34 mouse cellular contexts compared by ENCODE assay signal in the genomic region with DNA sequence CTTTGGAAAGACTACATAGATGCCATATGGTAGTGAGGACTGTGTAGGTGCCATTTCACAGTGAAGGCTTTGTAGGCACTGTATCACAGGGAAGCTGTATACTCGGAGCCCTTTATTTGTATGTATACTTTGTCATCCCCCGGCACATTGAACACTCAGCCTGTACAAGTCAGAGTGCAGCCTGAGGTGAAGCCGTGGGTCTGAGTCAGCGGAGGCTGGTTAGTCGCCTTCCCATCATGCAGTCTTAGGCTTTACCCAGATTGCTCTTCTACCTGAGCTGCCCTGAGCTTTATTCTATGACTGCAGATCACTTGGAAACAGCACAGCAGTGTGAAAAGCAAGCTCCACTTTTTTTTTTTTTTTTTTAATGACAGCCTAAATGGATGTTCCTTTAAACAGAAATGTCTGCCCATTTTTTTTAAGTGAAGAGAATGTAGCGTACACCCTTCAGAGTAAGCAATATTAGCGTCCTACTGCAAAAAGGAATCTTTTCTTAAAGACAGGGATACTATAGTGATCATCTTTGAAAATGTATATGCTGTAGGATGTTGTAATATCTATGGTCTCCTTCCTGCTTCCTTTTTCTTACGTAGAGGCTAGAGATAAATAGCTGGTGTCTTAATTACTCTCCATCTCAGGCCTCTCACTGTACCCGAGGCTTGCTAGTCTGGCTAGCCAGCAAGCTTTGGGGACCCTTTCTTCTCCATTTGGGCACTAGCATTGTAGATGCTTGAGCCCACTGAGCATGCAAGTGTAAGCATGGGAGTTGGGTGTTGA.
A peak's percentile ranks its signal among the peaks of the same experiment; 100 is the strongest.
DNase-seq lines count a peak whose midpoint lies in the region; ATAC-seq and TF ChIP-seq lines count a peak whose summit lies in the region.
"Had no signal": no experiment of that assay in that cellular context is flagged by ENCODE, and none has a peak within 500 bp of the region (broad histone marks: within the 10 kb centered on the region; RNA-seq: fewer than 3 reads in every experiment).

No protein-coding gene starts in this region.

- ATAC-seq in forebrain, embryonic 14.5 days, result no peak
- ATAC-seq in forebrain, embryonic 13.5 days, result no peak
- no peak; the same call in 1 of the 2 replicates for ATAC-seq in stomach, postnatal 0 days (ENCODE audit: low FRiP score, low TSS enrichment)
- ATAC-seq: CD4-positive, CD25-positive, alpha-beta regulatory T cell, adult 4 months; forebrain, embryonic 16.5 days; midbrain, embryonic 16.5 days had no signal

- H3K4me3 ChIP-seq in forebrain, embryonic 14.5 days (ENCODE audit: low read depth, low read length), result no peak overlapping the region
- no peak overlapping the region for H3K4me3 ChIP-seq in forebrain, embryonic 13.5 days
- no peak overlapping the region for H3K4me3 ChIP-seq in stomach, postnatal 0 days (ENCODE audit: low read depth, low read length)
- H3K4me3 ChIP-seq: embryonic facial prominence, embryonic 12.5 days; heart, embryonic 12.5 days; kidney, embryonic 15.5 days; layer of hippocampus, adult 2 months; left cerebral cortex, adult 2 months; limb, embryonic 12.5 days; liver, embryonic 15.5 days; lung, embryonic 15.5 days; myocyte; neural tube, embryonic 13.5 days; stomach, embryonic 15.5 days had no signal

- TF ChIP-seq EP300 in stomach, postnatal 0 days (optimal IDR thresholded peaks at IDR 0.05), result no peak

- no peaks in the 10 kb centered on the region for H3K36me3 ChIP-seq in forebrain, embryonic 14.5 days (ENCODE audit: control insufficient read depth, insufficient read depth, low read length)
- H3K36me3 ChIP-seq in forebrain, embryonic 13.5 days (ENCODE audit: poor library complexity, severe bottlenecking), result no peaks in the 10 kb centered on the region
- no peaks in the 10 kb centered on the region for H3K36me3 ChIP-seq in stomach, postnatal 0 days (ENCODE audit: control insufficient read depth, insufficient read depth, low read length)
- H3K36me3 ChIP-seq: embryonic facial prominence, embryonic 12.5 days; heart, embryonic 12.5 days; kidney, embryonic 15.5 days; limb, embryonic 12.5 days; liver, embryonic 15.5 days; lung, embryonic 15.5 days; neural tube, embryonic 13.5 days; stomach, embryonic 15.5 days had no signal

- DNase-seq in forebrain, embryonic 14.5 days (ENCODE audit: low spot score), result peak; percentile 1
- peak; percentile 64 for DNase-seq in 416B (ENCODE audit: low read depth)
- DNase-seq in brain, adult 2 months (ENCODE audit: low read depth, low spot score), result peak; percentile 24
- peak; percentile 19 for DNase-seq in stomach, postnatal 0 days (ENCODE audit: low spot score)
- no peak for DNase-seq in cerebellum, adult 9-10 months
- DNase-seq in testis, postnatal 14 days (ENCODE audit: low spot score), result no peak
- DNase-seq: adrenal gland, postnatal 10 days; cerebellum, adult 2 months; cerebellum, postnatal 36 days; embryo, embryonic 11 days; gastrocnemius, postnatal 10 days; heart, postnatal 10 days; kidney, adult 11 months; kidney, postnatal 25 days; right cerebral cortex, postnatal 14 days; thymus, adult 18-20 months; thymus, postnatal 25 days had no signal

- H3K9me3 ChIP-seq in forebrain, embryonic 14.5 days (replicated peaks; ENCODE audit: control insufficient read depth, low read length), result no peaks in the 10 kb centered on the region
- no peaks in the 10 kb centered on the region for H3K9me3 ChIP-seq in forebrain, embryonic 13.5 days (replicated peaks)
- no peaks in the 10 kb centered on the region for H3K9me3 ChIP-seq in stomach, postnatal 0 days (ENCODE audit: control insufficient read depth, low read length)
- H3K9me3 ChIP-seq: embryonic facial prominence, embryonic 12.5 days; heart, embryonic 12.5 days; kidney, embryonic 15.5 days; limb, embryonic 12.5 days; liver, embryonic 15.5 days; lung, embryonic 15.5 days; neural tube, embryonic 13.5 days; stomach, embryonic 15.5 days had no signal

- no peak overlapping the region for H3K4me2 ChIP-seq in forebrain, embryonic 14.5 days (ENCODE audit: low read length)
- H3K4me2 ChIP-seq in forebrain, embryonic 13.5 days, result no peak overlapping the region
- no peak overlapping the region for H3K4me2 ChIP-seq in stomach, postnatal 0 days (replicated peaks; ENCODE audit: low read depth)
- H3K4me2 ChIP-seq: embryonic facial prominence, embryonic 12.5 days; heart, embryonic 12.5 days; hindbrain, embryonic 14.5 days; kidney, embryonic 15.5 days; limb, embryonic 12.5 days; liver, embryonic 15.5 days; lung, embryonic 15.5 days; midbrain, embryonic 11.5 days; neural tube, embryonic 13.5 days; stomach, embryonic 15.5 days had no signal

- no peak overlapping the region for H3K9ac ChIP-seq in forebrain, embryonic 14.5 days (ENCODE audit: low read length)
- no peak overlapping the region for H3K9ac ChIP-seq in forebrain, embryonic 13.5 days
- H3K9ac ChIP-seq in stomach, postnatal 0 days (ENCODE audit: low read length), result no peak overlapping the region
- H3K9ac ChIP-seq: embryonic facial prominence, embryonic 12.5 days; heart, embryonic 12.5 days; hindbrain, embryonic 14.5 days; kidney, embryonic 15.5 days; limb, embryonic 12.5 days; liver, embryonic 15.5 days; lung, embryonic 15.5 days; neural tube, embryonic 13.5 days; stomach, embryonic 15.5 days had no signal

- WGBS in forebrain, embryonic 14.5 days, result 83% methylated on average over 9 of the region's 9 CpGs
- WGBS in forebrain, embryonic 13.5 days, result 84% methylated on average over 9 of the region's 9 CpGs
- 49% methylated on average over 9 of the region's 9 CpGs for WGBS in stomach, postnatal 0 days

- TF ChIP-seq CTCF in stomach, postnatal 0 days (IDR thresholded peaks at IDR 0.05; ENCODE audit: low read depth), result no peak

- H3K4me1 ChIP-seq in forebrain, embryonic 14.5 days (ENCODE audit: control insufficient read depth, insufficient read depth, low read length), result no peaks in the 10 kb centered on the region
- no peaks in the 10 kb centered on the region for H3K4me1 ChIP-seq in forebrain, embryonic 13.5 days
- H3K4me1 ChIP-seq in stomach, postnatal 0 days (replicated peaks; ENCODE audit: control insufficient read depth, insufficient read depth), result no peaks in the 10 kb centered on the region
- H3K4me1 ChIP-seq: embryonic facial prominence, embryonic 12.5 days; kidney, embryonic 15.5 days; limb, embryonic 12.5 days; stomach, embryonic 15.5 days had no signal

- H3K27me3 ChIP-seq in forebrain, embryonic 14.5 days (replicated peaks; ENCODE audit: control insufficient read depth, insufficient read depth, low read length), result no peaks in the 10 kb centered on the region
- H3K27me3 ChIP-seq in forebrain, embryonic 13.5 days, result no peaks in the 10 kb centered on the region
- H3K27me3 ChIP-seq in stomach, postnatal 0 days (ENCODE audit: control insufficient read depth, insufficient read depth, low read length), result no peaks in the 10 kb centered on the region
- H3K27me3 ChIP-seq: embryonic facial prominence, embryonic 12.5 days; heart, embryonic 12.5 days; kidney, embryonic 15.5 days; limb, embryonic 12.5 days; liver, embryonic 15.5 days; lung, embryonic 15.5 days; neural tube, embryonic 13.5 days; stomach, embryonic 15.5 days had no signal

- H3K27ac ChIP-seq in forebrain, embryonic 14.5 days (ENCODE audit: low read depth, low read length), result no peak overlapping the region
- H3K27ac ChIP-seq in forebrain, embryonic 13.5 days, result no peak overlapping the region
- H3K27ac ChIP-seq in stomach, postnatal 0 days (replicated peaks), result no peak overlapping the region
- H3K27ac ChIP-seq: embryonic facial prominence, embryonic 12.5 days; hindbrain, embryonic 14.5 days; kidney, embryonic 15.5 days; layer of hippocampus, adult 2 months; left cerebral cortex, adult 2 months; limb, embryonic 12.5 days; liver, embryonic 15.5 days; lung, embryonic 15.5 days; neural tube, embryonic 13.5 days; stomach, embryonic 15.5 days had no signal

Comparison
In these comparisons a context has a peak if more than half of its experiments do, and no peak if none do; other contexts are left out.
1. DNase-seq: peak in forebrain, embryonic 14.5 days (single experiment), 416B (single experiment), brain, adult 2 months (single experiment) and stomach, postnatal 0 days (single experiment); none in cerebellum, adult 9-10 months (single experiment) and testis, postnatal 14 days (single experiment).